Mouse (Mus musculus) CH12.LX (cell line): ENCODE measurements around the gene Steap3. TPM values are rescaled to one million over a fixed set of nuclear protein-coding genes. Genes with fewer than 3 reads are reported as not detected.
A peak's percentile ranks its signal among the peaks of the same experiment; 100 is the strongest.

Experiments used
- DNase-seq: peaks from one replicate; pipeline ENCODE4 v3.0.0-alpha.2; 2013; ENCODE audit errors: extremely low read depth
- H3K27ac ChIP-seq: 2 replicates; pipeline ENCODE4 v1.5.1; 2012; ENCODE audit warnings: low read depth, mild to moderate bottlenecking, control low read depth, moderate library complexity; ENCODE audit not compliant: insufficient read depth
- H3K27me3 ChIP-seq: replicated peaks from 2 replicates; pipeline ENCODE3; 2012; ENCODE audit warnings: inconsistent platforms
- H3K36me3 ChIP-seq, 2 experiments: replicated peaks in 1 of 2; 2 replicates each; pipeline versions ENCODE3 to v1.6.1; 2012; ENCODE audit warnings: inconsistent platforms in 1 of 2, low read length in 1 of 2, mild to moderate bottlenecking in 1 of 2, mixed read lengths in 1 of 2, moderate library complexity in 1 of 2; ENCODE audit not compliant: control insufficient read depth in 1 of 2, insufficient read depth in 1 of 2
- H3K4me1 ChIP-seq, 2 experiments: 2 replicates each; pipeline ENCODE4 v1.6.1; 2012; ENCODE audit warnings: inconsistent platforms in 1 of 2, moderate library complexity in 1 of 2; ENCODE audit not compliant: insufficient read depth in 2 of 2, control insufficient read depth in 1 of 2
- H3K4me2 ChIP-seq: 2 replicates; pipeline ENCODE4 v1.6.1; 2012; ENCODE audit warnings: low read depth, mild to moderate bottlenecking, control low read depth; ENCODE audit not compliant: poor library complexity, insufficient read depth, severe bottlenecking
- H3K4me3 ChIP-seq, 3 experiments: fragments of 150-350 bp in 1 of 3; sonication (generic) in 1 of 3; replicated peaks in 1 of 3; 2 replicates each; pipeline versions ENCODE3 to v1.5.1; 2011 to 2012; ENCODE audit warnings: low read depth in 2 of 3, low read length in 2 of 3, mild to moderate bottlenecking in 2 of 3, moderate library complexity in 2 of 3, control low read depth in 1 of 3, improper control_type of control experiment in 1 of 3, inconsistent platforms in 1 of 3, mixed read lengths in 1 of 3; ENCODE audit not compliant: poor library complexity in 1 of 3
- H3K79me2 ChIP-seq: replicated peaks from 2 replicates; pipeline ENCODE4 v1.6.1; 2012; ENCODE audit warnings: mild to moderate bottlenecking, moderate library complexity; ENCODE audit not compliant: control insufficient read depth, poor library complexity, insufficient read depth, severe bottlenecking; ENCODE audit errors: extremely low read depth
- H3K9ac ChIP-seq: 2 replicates; pipeline ENCODE4 v1.6.1; 2012; ENCODE audit warnings: low read depth, mild to moderate bottlenecking, control low read depth, moderate library complexity; ENCODE audit not compliant: insufficient read depth
- H3K9me3 ChIP-seq: replicated peaks from 2 replicates; pipeline ENCODE3; 2012; ENCODE audit warnings: low read length, inconsistent platforms, mixed read lengths
- BHLHE40 ChIP-seq: IDR thresholded peaks from 2 replicates; pipeline ENCODE4 v1.6.1; 2011; ENCODE audit warnings: mild to moderate bottlenecking, low read depth, low read length, improper control_type of control experiment
- CHD2 ChIP-seq: IDR thresholded peaks from 2 replicates; pipeline ENCODE4 v1.6.1; 2011; ENCODE audit warnings: low read length, improper control_type of control experiment
- CTCF ChIP-seq, 2 experiments: IDR thresholded peaks in 1 of 2; conservative IDR thresholded peaks in 1 of 2; 2 replicates each; pipeline ENCODE4 v1.5.1; 2011 to 2012; ENCODE audit warnings: low read depth in 2 of 2, low read length in 2 of 2, improper control_type of control experiment in 1 of 2, inconsistent platforms in 1 of 2, mild to moderate bottlenecking in 1 of 2, moderate library complexity in 1 of 2
- E2F4 ChIP-seq: IDR thresholded peaks from 2 replicates; pipeline ENCODE4 v1.6.1; 2011; ENCODE audit warnings: low read depth, low read length, improper control_type of control experiment; ENCODE audit not compliant: insufficient replicate concordance
- ELF1 ChIP-seq: IDR thresholded peaks from 2 replicates; pipeline ENCODE4 v1.6.1; 2014; ENCODE audit warnings: low read depth, mild to moderate bottlenecking, inconsistent platforms, low read length, improper control_type of control experiment
- EP300 ChIP-seq: IDR thresholded peaks from 2 replicates; pipeline ENCODE4 v1.6.1; 2011; ENCODE audit warnings: low read length, improper control_type of control experiment
- ETS1 ChIP-seq: conservative IDR thresholded peaks from 2 replicates; pipeline ENCODE4 v1.6.1; 2012; ENCODE audit warnings: low read depth, mild to moderate bottlenecking, inconsistent platforms, low read length, improper control_type of control experiment, moderate library complexity
- GABPA ChIP-seq: IDR thresholded peaks from 2 replicates; pipeline ENCODE4 v1.6.1; 2012; ENCODE audit warnings: low read depth, low read length, improper control_type of control experiment, inconsistent platforms; ENCODE audit not compliant: insufficient replicate concordance
- HCFC1 ChIP-seq: IDR thresholded peaks from 2 replicates; pipeline ENCODE4 v1.6.1; 2012; ENCODE audit warnings: low read depth, mild to moderate bottlenecking, inconsistent platforms, low read length, improper control_type of control experiment
- IRF4 ChIP-seq: IDR thresholded peaks from 2 replicates; pipeline ENCODE4 v1.6.1; 2014; ENCODE audit warnings: low read depth, mild to moderate bottlenecking, inconsistent platforms, low read length, improper control_type of control experiment
- JUN ChIP-seq: IDR thresholded peaks from 2 replicates; pipeline ENCODE4 v1.6.1; 2011; ENCODE audit warnings: low read depth, mild to moderate bottlenecking, low read length, improper control_type of control experiment, moderate library complexity; ENCODE audit not compliant: insufficient read depth
- JUND ChIP-seq: conservative IDR thresholded peaks from 2 replicates; pipeline ENCODE4 v1.6.1; 2011; ENCODE audit warnings: low read depth, low read length, improper control_type of control experiment
- KAT2A ChIP-seq: IDR thresholded peaks from 2 replicates; pipeline ENCODE4 v1.6.1; 2012; ENCODE audit warnings: low read length, improper control_type of control experiment, inconsistent platforms; ENCODE audit not compliant: insufficient replicate concordance
- MAFK ChIP-seq: IDR thresholded peaks from 2 replicates; pipeline ENCODE4 v1.6.1; 2011; ENCODE audit warnings: low read length, improper control_type of control experiment; ENCODE audit not compliant: insufficient replicate concordance
- MAX ChIP-seq: IDR thresholded peaks from 2 replicates; pipeline ENCODE4 v1.6.1; 2011; ENCODE audit warnings: low read length, improper control_type of control experiment
- MXI1 ChIP-seq: IDR thresholded peaks from 2 replicates; pipeline ENCODE4 v1.6.1; 2011; ENCODE audit warnings: mild to moderate bottlenecking, low read depth, low read length, improper control_type of control experiment
- MYC ChIP-seq: IDR thresholded peaks from 2 replicates; pipeline ENCODE4 v1.6.1; 2011; ENCODE audit warnings: low read depth, mild to moderate bottlenecking, improper control_type of control experiment, low read length
- NRF1 ChIP-seq: IDR thresholded peaks from 2 replicates; pipeline ENCODE4 v1.6.1; 2014; ENCODE audit warnings: low read depth, mild to moderate bottlenecking, inconsistent platforms, low read length, improper control_type of control experiment, moderate library complexity
- PAX5 ChIP-seq: IDR thresholded peaks from 2 replicates; pipeline ENCODE4 v1.6.1; 2012; ENCODE audit warnings: low read length, inconsistent platforms, mixed read lengths
- POLR2A ChIP-seq: IDR thresholded peaks from 2 replicates; pipeline ENCODE4 v1.6.1; 2011; ENCODE audit warnings: low read depth, mild to moderate bottlenecking, improper control_type of control experiment, low read length
- POLR2AphosphoS2 ChIP-seq: IDR thresholded peaks from 2 replicates; pipeline ENCODE4 v1.6.1; 2011; ENCODE audit warnings: low read depth, low read length, improper control_type of control experiment
- RAD21 ChIP-seq: IDR thresholded peaks from 2 replicates; pipeline ENCODE4 v1.6.1; 2011; ENCODE audit warnings: low read depth, mild to moderate bottlenecking, low read length, improper control_type of control experiment, moderate library complexity
- RCOR1 ChIP-seq: conservative IDR thresholded peaks from 2 replicates; pipeline ENCODE4 v1.6.1; 2012; ENCODE audit warnings: low read depth, mild to moderate bottlenecking, inconsistent platforms, low read length, improper control_type of control experiment
- SIN3A ChIP-seq: IDR thresholded peaks from 2 replicates; pipeline ENCODE4 v1.6.1; 2012; ENCODE audit warnings: low read length, improper control_type of control experiment, inconsistent platforms
- TBP ChIP-seq: conservative IDR thresholded peaks from 2 replicates; pipeline ENCODE4 v1.6.1; 2011; ENCODE audit warnings: low read depth, low read length, improper control_type of control experiment
- UBTF ChIP-seq: IDR thresholded peaks from 2 replicates; pipeline ENCODE4 v1.6.1; 2012; ENCODE audit warnings: low read depth, mild to moderate bottlenecking, inconsistent platforms, low read length, improper control_type of control experiment, moderate library complexity
- USF1 ChIP-seq: IDR thresholded peaks from 2 replicates; pipeline ENCODE4 v1.6.1; 2014; ENCODE audit warnings: low read depth, mild to moderate bottlenecking, inconsistent platforms, low read length, improper control_type of control experiment
- ZC3H11A ChIP-seq: IDR thresholded peaks from 2 replicates; pipeline ENCODE4 v1.6.1; 2012; ENCODE audit warnings: low read depth, mild to moderate bottlenecking, inconsistent platforms, low read length, improper control_type of control experiment
- ZKSCAN1 ChIP-seq: IDR thresholded peaks from 2 replicates; pipeline ENCODE4 v1.6.1; 2012; ENCODE audit warnings: low read depth, inconsistent platforms, low read length, improper control_type of control experiment, borderline replicate concordance
- ZMIZ1 ChIP-seq: IDR thresholded peaks from 2 replicates; pipeline ENCODE4 v1.6.1; 2012; ENCODE audit warnings: low read depth, mild to moderate bottlenecking, inconsistent platforms, low read length, improper control_type of control experiment
- ZNF384 ChIP-seq: IDR thresholded peaks from 2 replicates; pipeline ENCODE4 v1.6.1; 2012; ENCODE audit warnings: low read depth, low read length, improper control_type of control experiment, inconsistent platforms
- dilution Hi-C: fragments of 300-500 bp; cut with MboI; formaldehyde crosslinking; loops from 2 replicates; pipeline ENCODE4 v1.14.3; 2020; ENCODE audit warnings: low sequenced_read_pairs; ENCODE audit not compliant: extremely low pct_unique_long_range_greater_than_20kb, extremely low pct_ligation_motif_present
- in situ Hi-C: fragments of 300-500 bp; cut with MboI; formaldehyde crosslinking; loops from 3 replicates; pipeline ENCODE4 v1.14.3; 2019; ENCODE audit warnings: low sequenced_read_pairs, low pct_ligation_motif_present, low pct_unique_long_range_greater_than_20kb, mixed read lengths
- polyA plus RNA-seq: library from polyadenylated mRNA; unstranded; fragments of >175 nt; gene quantifications from 2 replicates; pipeline ENCODE4 v1.2.1, GENCODE M21; 2012; ENCODE audit warnings: low read depth; ENCODE audit not compliant: insufficient read length
- total RNA-seq, 2 experiments: library from RNA; depleted of rRNA; stranded (reverse); fragments of 300-350 nt in 1 of 2; fragments of >200 nt in 1 of 2; gene quantifications; 2 replicates each; pipeline ENCODE4 v1.2.3; 2012 to 2014

Gene Steap3
- total and polyA plus RNA-seq, 3 experiments: 1.2 to 8.0 (median 2.9) TPM

- dilution Hi-C loops (no loop called here), in situ Hi-C loops (no loop called here)
- H3K4me3 ChIP-seq: no peak overlapping the region
- no peaks in the 10 kb centered on the region for H3K79me2 ChIP-seq
- TF ChIP-seq JUN (no peak), ZNF384 (no peak), MAX (no peak), ZKSCAN1 (no peak), ELF1 (no peak), JUND (no peak), EP300 (no peak), E2F4 (no peak), USF1 (no peak), HCFC1 (no peak), GABPA (no peak), MXI1 (no peak)
- no peaks in the 10 kb centered on the region for H3K9me3 ChIP-seq
- H3K4me2 ChIP-seq: no peak overlapping the region
- H3K4me1 ChIP-seq: no peaks in the 10 kb centered on the region; a peak in 1 of 4 replicates
- no peak overlapping the region for H3K9ac ChIP-seq
- H3K27ac ChIP-seq: no peak overlapping the region
- no peak for DNase-seq
- H3K36me3 ChIP-seq: no peaks in the 10 kb centered on the region
- H3K27me3 ChIP-seq: no peaks in the 10 kb centered on the region
Observed at GRCm38 (mm10) chr1:120220841-120221240, 51.7 kb downstream of the Steap3 start.

- Histone ChIP-seq H3K79me2 (no peaks in the 10 kb centered on the region), H3K36me3 (no peaks in the 10 kb centered on the region), H3K4me1 (peaks cover 19 to 32% of the 10 kb centered on the region in 2 experiments), H3K27ac (no peak overlapping the region), H3K4me2 (peak overlapping the region; percentile 64; the same call in 1 of the 2 replicates), H3K9ac (no peak overlapping the region), H3K9me3 (peaks cover 3% of the 10 kb centered on the region), H3K27me3 (peaks cover 2% of the 10 kb centered on the region), H3K4me3 (no peak overlapping the region)
- dilution Hi-C loops: no loop called here
- DNase-seq: peak; percentile 56
- in situ Hi-C loops: no loop called here
- TF ChIP-seq TBP (no peak), MAX (no peak), POLR2AphosphoS2 (no peak), E2F4 (no peak), RAD21 (no peak), HCFC1 (no peak), MAFK (peak; percentile 58; the same call in 1 of the 2 replicates), UBTF (no peak), ZMIZ1 (no peak), CTCF (conservative IDR thresholded peaks at IDR 0.05 in 1 of 2, IDR thresholded peaks at IDR 0.05 in 1 of 2; ENCODE audit: low read depth in 2 of 2, low read length in 2 of 2) (no peak), USF1 (no peak), CHD2 (no peak), ETS1 (peak; percentile 44; the same call in 1 of the 2 replicates), PAX5 (no peak), KAT2A (no peak), ELF1 (0 out of 2 replicates have a peak, but pooled peaks have one; percentile 20), IRF4 (peak; percentile 56; the same call in 1 of the 2 replicates), NRF1 (no peak), BHLHE40 (peak; percentile 65), RCOR1 (no peak), POLR2A (no peak), JUND (no peak), MYC (no peak), SIN3A (no peak), ZKSCAN1 (no peak), ZC3H11A (no peak)
Observed at GRCm38 (mm10) chr1:120208502-120209230, 63.8 kb downstream of the Steap3 start.
